Mouse (Mus musculus) forebrain, embryonic 11.5 days (tissue): ENCODE data around the gene Rpa2. TPM values are rescaled to one million over a fixed set of nuclear protein-coding genes. Genes with fewer than 3 reads are reported as not detected.
"Not testable (repeated sequence)": the region's sequence is repeated elsewhere in the genome, so short reads cannot be mapped to it uniquely, and the experiment has no call there.

ENCODE experiments used
- ATAC-seq: fragments of 200-750 bp; cut with Nextera tagmentation; replicated peaks from 2 replicates; pipeline ENCODE4 v1.8.0; 2017; ENCODE audit warnings: moderate TSS enrichment; ENCODE audit not compliant: low FRiP score
- DNase-seq: peaks from one replicate; pipeline ENCODE4 v3.0.0-alpha.2; 2017; ENCODE audit warnings: low spot score
- H3K27ac ChIP-seq: fragments of 300-500 bp; sonication (generic); 2 replicates; pipeline ENCODE4 v1.5.1; 2014; ENCODE audit warnings: low read depth, low read length
- H3K27me3 ChIP-seq: fragments of 300-500 bp; sonication (generic); 2 replicates; pipeline ENCODE4 v1.6.1; 2014; ENCODE audit warnings: mild to moderate bottlenecking, low read length, mixed read lengths; ENCODE audit not compliant: control insufficient read depth, insufficient read depth
- H3K36me3 ChIP-seq: fragments of 300-500 bp; sonication (generic); 2 replicates; pipeline ENCODE4 v1.6.1; 2014; ENCODE audit warnings: mild to moderate bottlenecking, low read length, moderate library complexity, mixed read lengths; ENCODE audit not compliant: control insufficient read depth, insufficient read depth
- H3K4me1 ChIP-seq: fragments of 300-500 bp; sonication (generic); replicated peaks from 2 replicates; pipeline ENCODE4 v1.6.1; 2014; ENCODE audit warnings: low read length, mixed read lengths; ENCODE audit not compliant: control insufficient read depth, insufficient read depth
- H3K4me2 ChIP-seq: fragments of 300-500 bp; sonication (generic); 2 replicates; pipeline ENCODE4 v1.6.1; 2014; ENCODE audit warnings: low read depth, mild to moderate bottlenecking, low read length, moderate library complexity, mixed read lengths; ENCODE audit not compliant: severe bottlenecking
- H3K4me3 ChIP-seq: fragments of 300-500 bp; sonication (generic); 2 replicates; pipeline ENCODE4 v1.5.1; 2014; ENCODE audit warnings: low read depth, low read length
- H3K9ac ChIP-seq: fragments of 300-500 bp; sonication (generic); 2 replicates; pipeline ENCODE4 v1.6.1; 2014; ENCODE audit warnings: low read length
- H3K9me3 ChIP-seq: fragments of 300-500 bp; sonication (generic); 2 replicates; pipeline ENCODE4 v1.6.1; 2016; ENCODE audit warnings: low read length, mixed read lengths; ENCODE audit not compliant: control insufficient read depth
- WGBS: fragments of 180-500 bp; shearing (Covaris S2); extraction: QIAGEN DNeasy Blood & Tissue Kit; methylation state at CpG from one replicate; pipeline ENCODE4 v1.1.7; 2014; 5-methylcytosine and 5-hydroxymethylcytosine counted together
- polyA plus RNA-seq: library from polyadenylated mRNA; unstranded; fragments of >200 nt; fragmentation: Nextera tagmentation; extraction: Ambion mirVana; gene quantifications from 2 replicates; pipeline ENCODE4 v1.2.1, GENCODE M21; 2014

The Rpa2 gene
- polyA plus RNA-seq, 1 experiment from 2014 or later = 177 TPM

GRCm38 (mm10) chr4:132756974-132757373, 11.2 kb upstream of the Rpa2 start, which contains the start of gene Smpdl3b:
TSS of gene Smpdl3b (minus strand) at chr4:132757252.
- DNase-seq (peak; percentile 87), ATAC-seq (peak; percentile 75)
- no peaks in the 10 kb centered on the region for H3K9me3 ChIP-seq
- peak within 1 kb of the TSS; percentile 33 for H3K4me3 ChIP-seq
- no peaks in the 10 kb centered on the region for H3K36me3 ChIP-seq
- WGBS = 2% methylated on average over 22 of the region's 22 CpGs
- H3K4me1 ChIP-seq = peaks cover 5% of the 10 kb centered on the region; the same call in 1 of the 2 replicates
- peak within 1 kb of the TSS; percentile 71 for H3K4me2 ChIP-seq
- no peak within 1 kb of the TSS for H3K27ac ChIP-seq
- peaks cover 2% of the 10 kb centered on the region; the same call in 1 of the 2 replicates for H3K27me3 ChIP-seq
- H3K9ac ChIP-seq = peak within 1 kb of the TSS; percentile 63

GRCm38 (mm10) chr4:132757633-132758351, 10.3 kb upstream of the Rpa2 start:
- Histone ChIP-seq H3K4me1 (peaks cover 5% of the 10 kb centered on the region; the same call in 1 of the 2 replicates), H3K27me3 (peaks cover 2% of the 10 kb centered on the region; the same call in 1 of the 2 replicates), H3K36me3 (no peaks in the 10 kb centered on the region), H3K4me3 (no peak overlapping the region), H3K4me2 (no peak overlapping the region), H3K27ac (no peak overlapping the region), H3K9ac (no peak overlapping the region), H3K9me3 (no peaks in the 10 kb centered on the region)
- ATAC-seq = no peak
- no peak for DNase-seq
- 90% methylated on average over 7 of the region's 7 CpGs for WGBS

GRCm38 (mm10) chr4:132760296-132760695, 7.8 kb upstream of the Rpa2 start:
- WGBS = 78% methylated on average over 3 of the region's 3 CpGs
- H3K27ac ChIP-seq = no peak overlapping the region
- peaks cover 2% of the 10 kb centered on the region; the same call in 1 of the 2 replicates for H3K27me3 ChIP-seq
- no peak overlapping the region for H3K4me3 ChIP-seq
- H3K4me2 ChIP-seq = no peak overlapping the region
- no peak overlapping the region for H3K9ac ChIP-seq
- DNase-seq = no peak
- H3K4me1 ChIP-seq = peaks cover 5% of the 10 kb centered on the region; the same call in 1 of the 2 replicates
- H3K9me3 ChIP-seq = no peaks in the 10 kb centered on the region
- H3K36me3 ChIP-seq = no peaks in the 10 kb centered on the region
- no peak for ATAC-seq

DNA sequence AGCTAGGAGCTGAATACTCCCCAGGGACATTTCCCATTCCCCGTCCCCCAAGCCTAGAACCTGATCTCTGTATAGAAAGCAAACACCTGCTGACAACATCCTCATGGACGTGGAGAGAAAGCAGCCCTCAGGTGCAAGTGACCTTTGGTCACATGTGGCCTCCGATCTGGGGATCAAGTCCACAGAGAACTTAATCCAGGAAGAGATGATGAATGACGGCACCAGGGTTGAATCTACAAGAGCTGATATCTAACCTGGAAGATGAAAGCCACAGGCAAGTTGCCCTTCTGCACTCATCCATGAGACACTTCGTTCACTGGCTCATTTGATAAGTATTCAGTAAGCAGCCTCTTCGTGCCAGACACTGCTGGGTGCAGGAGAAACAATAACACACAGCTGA, 5.5 kb upstream of the Rpa2 start:
- no peak overlapping the region for H3K4me2 ChIP-seq
- no peak overlapping the region for H3K4me3 ChIP-seq
- H3K9me3 ChIP-seq = no peaks in the 10 kb centered on the region
- no peak overlapping the region for H3K27ac ChIP-seq
- DNase-seq = no peak
- no peaks in the 10 kb centered on the region for H3K36me3 ChIP-seq
- H3K4me1 ChIP-seq = no peaks in the 10 kb centered on the region
- WGBS = 86% methylated on average over 6 of the region's 6 CpGs
- H3K27me3 ChIP-seq = peaks cover under 1% of the 10 kb centered on the region; the same call in 1 of the 2 replicates
- H3K9ac ChIP-seq = no peak overlapping the region
- ATAC-seq = no peak

GRCm38 (mm10) chr4:132763125-132763524, 5.0 kb upstream of the Rpa2 start:
- not testable (repeated sequence) for H3K27ac ChIP-seq, H3K36me3 ChIP-seq, H3K27me3 ChIP-seq, H3K4me2 ChIP-seq, H3K9me3 ChIP-seq, H3K4me3 ChIP-seq, ATAC-seq, H3K9ac ChIP-seq, DNase-seq, H3K4me1 ChIP-seq
- 80% methylated on average over 3 of the region's 3 CpGs for WGBS

- Histone ChIP-seq H3K9me3 (no peaks in the 10 kb centered on the region), H3K4me3 (no peak overlapping the region), H3K9ac (no peak overlapping the region), H3K4me1 (no peaks in the 10 kb centered on the region; the same call in 1 of the 2 replicates), H3K36me3 (peaks cover 19% of the 10 kb centered on the region), H3K27me3 (no peaks in the 10 kb centered on the region), H3K4me2 (no peak overlapping the region), H3K27ac (no peak overlapping the region)
- ATAC-seq = no peak
- no peak for DNase-seq
- WGBS = 94% methylated on average over 9 of the region's 9 CpGs
Measured at GRCm38 (mm10) chr4:132771776-132772175, 3.6 kb downstream of the Rpa2 start.

GRCm38 (mm10) chr4:132774905-132775304, 6.8 kb downstream of the Rpa2 start:
- no peak for ATAC-seq
- WGBS = 87% methylated on average over 3 of the region's 3 CpGs
- no peak overlapping the region for H3K9ac ChIP-seq

DNA sequence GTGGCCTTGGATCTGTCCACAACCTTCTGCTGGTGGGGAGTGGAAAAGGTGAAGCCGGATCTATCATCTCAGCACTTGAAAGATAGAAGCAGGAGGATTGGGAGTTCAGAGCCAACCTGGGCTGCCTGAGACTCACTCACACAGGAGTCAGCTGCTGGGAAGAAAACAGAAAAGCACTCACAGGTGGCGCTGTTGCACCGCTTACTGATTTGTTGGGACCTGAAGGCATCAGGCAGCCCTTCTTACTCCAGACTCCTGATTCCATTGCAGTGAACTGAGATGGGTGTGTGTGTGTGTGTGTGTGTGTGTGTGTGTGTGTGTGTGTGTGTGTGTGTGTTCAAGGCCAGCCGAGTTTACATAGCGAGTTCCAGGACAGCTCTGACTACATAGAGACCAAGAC, 8.6 kb downstream of the Rpa2 start:
- Histone ChIP-seq H3K27me3 (no peaks in the 10 kb centered on the region), H3K9me3 (no peaks in the 10 kb centered on the region), H3K4me1 (no peaks in the 10 kb centered on the region), H3K4me3 (no peak overlapping the region), H3K9ac (no peak overlapping the region), H3K36me3 (peaks cover 20% of the 10 kb centered on the region), H3K27ac (no peak overlapping the region), H3K4me2 (no peak overlapping the region)
- ATAC-seq (no peak), DNase-seq (peak; percentile 78)
- WGBS = 91% methylated on average over 5 of the region's 5 CpGs

More at GRCm38 (mm10) chr4:132774905-132775304, 6.8 kb downstream of the Rpa2 start:
- H3K4me2 ChIP-seq = no peak overlapping the region
- no peak overlapping the region for H3K4me3 ChIP-seq
- H3K27ac ChIP-seq = no peak overlapping the region
- H3K9me3 ChIP-seq = no peaks in the 10 kb centered on the region
- H3K4me1 ChIP-seq = no peaks in the 10 kb centered on the region
- peaks cover 24% of the 10 kb centered on the region for H3K36me3 ChIP-seq
- no peaks in the 10 kb centered on the region for H3K27me3 ChIP-seq
- no peak for DNase-seq
